Mouse (Mus musculus) liver, embryonic 12.5 days (tissue): ENCODE measurements around the gene Zfp786. TPM values are rescaled to one million over a fixed set of nuclear protein-coding genes. Genes with fewer than 3 reads are reported as not detected.
"Not testable (repeated sequence)": the region's sequence is repeated elsewhere in the genome, so short reads cannot be mapped to it uniquely, and the experiment has no call there.

ENCODE experiments used
- ATAC-seq: fragments of 200-750 bp; cut with Nextera tagmentation; 2 replicates; pipeline ENCODE4 v1.8.0; 2017; ENCODE audit warnings: moderate number of reproducible peaks, mild to moderate bottlenecking, moderate library complexity
- H3K27ac ChIP-seq: fragments of 300-500 bp; sonication (generic); 2 replicates; pipeline ENCODE4 v1.5.1; 2016; ENCODE audit warnings: mild to moderate bottlenecking
- H3K27me3 ChIP-seq: fragments of 300-500 bp; sonication (generic); replicated peaks from 2 replicates; pipeline ENCODE4 v1.6.1; 2016; ENCODE audit warnings: mild to moderate bottlenecking, moderate library complexity
- H3K36me3 ChIP-seq: fragments of 300-500 bp; sonication (generic); 2 replicates; pipeline ENCODE4 v1.6.1; 2016; ENCODE audit warnings: mild to moderate bottlenecking, moderate library complexity
- H3K4me1 ChIP-seq: fragments of 300-500 bp; sonication (generic); 2 replicates; pipeline ENCODE4 v1.6.1; 2016
- H3K4me2 ChIP-seq: fragments of 300-500 bp; sonication (generic); 2 replicates; pipeline ENCODE4 v1.6.1; 2016; ENCODE audit warnings: mild to moderate bottlenecking, moderate library complexity
- H3K4me3 ChIP-seq: fragments of 300-500 bp; sonication (generic); 2 replicates; pipeline ENCODE4 v1.5.1; 2016; ENCODE audit warnings: mild to moderate bottlenecking, moderate library complexity
- H3K9ac ChIP-seq: fragments of 300-500 bp; sonication (generic); 2 replicates; pipeline ENCODE4 v1.6.1; 2016; ENCODE audit warnings: mild to moderate bottlenecking, moderate library complexity
- H3K9me3 ChIP-seq: fragments of 300-500 bp; sonication (generic); replicated peaks from 2 replicates; pipeline ENCODE4 v1.6.1; 2016; ENCODE audit warnings: mild to moderate bottlenecking, moderate library complexity
- WGBS: fragments of 180-500 bp; shearing (Covaris S2); methylation state at CpG from one replicate; pipeline ENCODE4 v1.1.7; 2016; ENCODE audit not compliant: insufficient replicate concordance; 5-methylcytosine and 5-hydroxymethylcytosine counted together
- polyA plus RNA-seq: library from polyadenylated mRNA; unstranded; fragments of >200 nt; fragmentation: Nextera tagmentation; extraction: Ambion mirVana; gene quantifications from 2 replicates; pipeline ENCODE4 v1.2.1, GENCODE M21; 2016

Zfp786 gene
- polyA plus RNA-seq, 1 experiment from 2014 or later: 1.0 TPM

- Histone ChIP-seq H3K9me3 (no peaks in the 10 kb centered on the region), H3K27ac (no peak overlapping the region), H3K4me1 (peaks cover 18% of the 10 kb centered on the region), H3K9ac (no peak overlapping the region), H3K4me3 (no peak overlapping the region), H3K4me2 (no peak overlapping the region), H3K36me3 (peaks cover 46% of the 10 kb centered on the region), H3K27me3 (no peaks in the 10 kb centered on the region)
- no peak for ATAC-seq
- WGBS: 73% methylated on average over 10 of the region's 10 CpGs
Observed at GRCm38 (mm10) chr6:47794106-47794830, 36.4 kb downstream of the Zfp786 start.

GRCm38 (mm10) chr6:47793284-47793683, 37.4 kb downstream of the Zfp786 start:
- peaks cover 26% of the 10 kb centered on the region for H3K4me1 ChIP-seq
- 0 out of 2 replicates have a peak overlapping the region, but pooled peaks have one; percentile 4 for H3K27ac ChIP-seq
- 68% methylated on average over 5 of the region's 5 CpGs for WGBS
- H3K9ac ChIP-seq: no peak overlapping the region
- no peaks in the 10 kb centered on the region for H3K27me3 ChIP-seq
- H3K4me2 ChIP-seq: no peak overlapping the region
- no peak overlapping the region for H3K4me3 ChIP-seq
- peaks cover 37% of the 10 kb centered on the region for H3K36me3 ChIP-seq
- H3K9me3 ChIP-seq: no peaks in the 10 kb centered on the region
- no peak for ATAC-seq

- Histone ChIP-seq H3K4me3 (no peak overlapping the region), H3K4me1 (peaks cover 26% of the 10 kb centered on the region), H3K27ac (no peak overlapping the region), H3K9ac (no peak overlapping the region), H3K27me3 (no peaks in the 10 kb centered on the region), H3K36me3 (peaks cover 30% of the 10 kb centered on the region), H3K9me3 (no peaks in the 10 kb centered on the region), H3K4me2 (no peak overlapping the region)
- WGBS: 92% methylated on average over 2 of the region's 2 CpGs
- no peak for ATAC-seq
Observed at GRCm38 (mm10) chr6:47792533-47792932, 38.1 kb downstream of the Zfp786 start.

DNA sequence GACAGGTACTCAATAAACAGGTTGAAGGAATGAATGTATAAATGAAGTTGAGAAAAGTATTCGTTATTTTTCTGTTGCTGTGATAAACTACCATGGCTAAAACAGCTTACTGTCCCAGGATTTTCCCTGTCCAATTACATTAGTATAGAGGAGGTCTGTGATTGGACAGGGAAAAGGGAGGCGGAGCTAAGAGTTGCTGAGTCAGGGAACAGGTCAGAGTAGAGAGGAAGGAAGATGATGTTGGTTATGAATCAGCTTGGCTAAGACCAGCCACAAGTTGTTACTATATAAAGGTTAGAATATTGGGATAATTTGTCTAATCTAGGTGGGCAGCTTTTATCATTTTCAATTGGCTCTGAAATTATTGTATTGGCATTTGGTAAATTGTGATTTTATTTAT, 39.9 kb downstream of the Zfp786 start:
- peak; percentile 63; the same call in 1 of the 2 replicates for ATAC-seq
- Histone ChIP-seq H3K9ac (no peak overlapping the region), H3K36me3 (peaks cover 14% of the 10 kb centered on the region), H3K4me1 (peaks cover 26% of the 10 kb centered on the region), H3K4me2 (no peak overlapping the region), H3K27me3 (no peaks in the 10 kb centered on the region), H3K4me3 (no peak overlapping the region), H3K9me3 (no peaks in the 10 kb centered on the region), H3K27ac (0 out of 2 replicates have a peak overlapping the region, but pooled peaks have one; percentile 30)
- WGBS: 23% methylated on average over 2 of the region's 2 CpGs

GRCm38 (mm10) chr6:47788821-47789220, 41.8 kb downstream of the Zfp786 start:
- Histone ChIP-seq H3K36me3 (no peaks in the 10 kb centered on the region; the same call in 1 of the 2 replicates), H3K9me3 (no peaks in the 10 kb centered on the region), H3K27ac (peak overlapping the region; percentile 79), H3K4me3 (peak overlapping the region; percentile 53), H3K4me2 (peak overlapping the region; percentile 62), H3K4me1 (peaks cover 26% of the 10 kb centered on the region), H3K9ac (peak overlapping the region; percentile 63), H3K27me3 (no peaks in the 10 kb centered on the region)
- ATAC-seq: no peak
- WGBS: 40% methylated on average over 3 of the region's 3 CpGs

- H3K9me3 ChIP-seq: no peaks in the 10 kb centered on the region
- peak overlapping the region; percentile 63 for H3K9ac ChIP-seq
- H3K4me2 ChIP-seq: peak overlapping the region; percentile 62
- H3K4me1 ChIP-seq: peaks cover 26% of the 10 kb centered on the region
- ATAC-seq: peak; percentile 88
- WGBS: under 1% methylated on average over 18 of the region's 18 CpGs
- no peaks in the 10 kb centered on the region for H3K36me3 ChIP-seq
- H3K27ac ChIP-seq: peak overlapping the region; percentile 79
- H3K27me3 ChIP-seq: no peaks in the 10 kb centered on the region
- H3K4me3 ChIP-seq: peak overlapping the region; percentile 53
Observed at GRCm38 (mm10) chr6:47787941-47788736, 42.5 kb downstream of the Zfp786 start.

GRCm38 (mm10) chr6:47784707-47785412, 45.8 kb downstream of the Zfp786 start:
- Histone ChIP-seq H3K27ac (no peak overlapping the region), H3K4me2 (no peak overlapping the region), H3K9me3 (no peaks in the 10 kb centered on the region), H3K36me3 (no peaks in the 10 kb centered on the region), H3K9ac (no peak overlapping the region), H3K4me3 (no peak overlapping the region), H3K4me1 (peaks cover 30% of the 10 kb centered on the region), H3K27me3 (no peaks in the 10 kb centered on the region)
- ATAC-seq: no peak
- 64% methylated on average over 5 of the region's 5 CpGs for WGBS

- peaks cover 31% of the 10 kb centered on the region for H3K4me1 ChIP-seq
- H3K4me2 ChIP-seq: peak overlapping the region; percentile 63
- H3K27me3 ChIP-seq: no peaks in the 10 kb centered on the region
- ATAC-seq: peak; percentile 47
- WGBS: under 1% methylated on average over 21 of the region's 21 CpGs
- peak overlapping the region; percentile 74 for H3K9ac ChIP-seq
- H3K9me3 ChIP-seq: no peaks in the 10 kb centered on the region
- peak overlapping the region; percentile 67 for H3K4me3 ChIP-seq
- peak overlapping the region; percentile 80 for H3K27ac ChIP-seq
- H3K36me3 ChIP-seq: no peaks in the 10 kb centered on the region
Observed at GRCm38 (mm10) chr6:47781091-47781968, 49.3 kb downstream of the Zfp786 start.

- Histone ChIP-seq H3K27ac (peak overlapping the region; percentile 80), H3K4me1 (peaks cover 31% of the 10 kb centered on the region), H3K4me3 (peak overlapping the region; percentile 67), H3K36me3 (no peaks in the 10 kb centered on the region), H3K27me3 (no peaks in the 10 kb centered on the region), H3K9me3 (no peaks in the 10 kb centered on the region), H3K4me2 (peak overlapping the region; percentile 63), H3K9ac (peak overlapping the region; percentile 74)
- ATAC-seq: peak; percentile 52
- 6% methylated on average over 2 of the region's 2 CpGs for WGBS
Observed at GRCm38 (mm10) chr6:47780576-47781013, 50.1 kb downstream of the Zfp786 start.

DNA sequence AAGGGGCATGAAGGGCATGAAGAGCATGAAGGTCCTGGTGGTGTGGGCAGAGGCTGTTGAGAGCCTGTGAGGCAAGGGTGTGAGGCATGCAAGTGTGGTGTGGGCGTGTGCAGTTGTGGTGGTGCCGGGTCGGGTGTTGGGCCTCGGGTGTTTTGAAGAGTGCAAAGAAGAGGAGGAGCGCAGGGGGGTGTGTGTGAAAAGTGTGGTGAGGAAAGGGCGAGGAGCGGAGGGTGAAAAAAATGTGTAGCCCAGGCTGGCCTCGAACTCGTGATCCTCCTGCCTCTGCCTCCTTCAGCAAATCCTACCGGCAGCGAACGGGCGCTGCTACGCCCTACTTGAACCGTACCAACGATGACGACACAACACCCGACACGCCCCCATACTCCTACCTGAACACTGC, 58.9 kb downstream of the Zfp786 start:
- not testable (repeated sequence) for H3K9me3 ChIP-seq, H3K9ac ChIP-seq, H3K27me3 ChIP-seq, H3K27ac ChIP-seq, ATAC-seq, H3K4me1 ChIP-seq, H3K36me3 ChIP-seq
- Histone ChIP-seq H3K4me2 (peak overlapping the region; percentile 50), H3K4me3 (peak overlapping the region; percentile 27)
- WGBS: 31% methylated on average over 9 of the region's 19 CpGs

GRCm38 (mm10) chr6:47771113-47771512, 59.6 kb downstream of the Zfp786 start:
- H3K9ac ChIP-seq, H3K9me3 ChIP-seq, H3K36me3 ChIP-seq, H3K4me1 ChIP-seq, H3K4me2 ChIP-seq, H3K4me3 ChIP-seq, H3K27ac ChIP-seq, ATAC-seq, H3K27me3 ChIP-seq: not testable (repeated sequence)
- WGBS: 76% methylated on average over 12 of the region's 12 CpGs
